Mouse (Mus musculus): ENCODE measurements around the gene Slc7a8. TPM values are rescaled to one million over a fixed set of nuclear protein-coding genes. Genes with fewer than 3 reads are reported as not detected.
A peak's percentile ranks its signal among the peaks of the same experiment; 100 is the strongest.

Slc7a8 gene
- polyA plus RNA-seq, 1 experiment from 2014 or later = 6.4 TPM

DNA sequence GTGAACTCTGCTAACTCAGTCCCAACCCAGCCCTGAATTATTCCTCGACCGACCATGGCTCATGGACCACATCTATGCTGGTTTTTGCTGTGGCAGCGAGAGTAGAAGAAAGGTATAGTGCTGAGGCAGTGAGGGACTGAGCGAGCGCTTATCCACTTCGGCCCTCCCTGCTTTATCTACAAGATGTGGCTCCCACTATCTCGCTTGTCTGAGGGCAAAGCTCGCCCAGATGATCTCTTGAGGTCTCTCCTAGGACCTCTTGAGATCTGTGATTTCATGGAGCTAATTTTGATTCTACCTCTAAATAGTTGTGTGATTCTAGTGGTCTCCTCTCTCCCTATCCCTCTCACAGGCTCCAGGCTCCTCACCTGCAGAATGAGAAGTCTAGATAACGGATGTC, 72.7 kb downstream of the Slc7a8 start:
- Histone ChIP-seq H3K4me1 (peaks cover 2% of the 10 kb centered on the region; the same call in 1 of the 2 replicates), H3K9ac (replicated peaks) (no peak overlapping the region), H3K27ac (replicated peaks) (no peak overlapping the region), H3K4me2 (replicated peaks) (no peak overlapping the region), H3K27me3 (no peaks in the 10 kb centered on the region), H3K9me3 (no peaks in the 10 kb centered on the region), H3K4me3 (no peak overlapping the region), H3K36me3 (no peaks in the 10 kb centered on the region)
- 84% methylated on average over 9 of the region's 9 CpGs for WGBS
- ATAC-seq (replicated peaks) = no peak

DNA sequence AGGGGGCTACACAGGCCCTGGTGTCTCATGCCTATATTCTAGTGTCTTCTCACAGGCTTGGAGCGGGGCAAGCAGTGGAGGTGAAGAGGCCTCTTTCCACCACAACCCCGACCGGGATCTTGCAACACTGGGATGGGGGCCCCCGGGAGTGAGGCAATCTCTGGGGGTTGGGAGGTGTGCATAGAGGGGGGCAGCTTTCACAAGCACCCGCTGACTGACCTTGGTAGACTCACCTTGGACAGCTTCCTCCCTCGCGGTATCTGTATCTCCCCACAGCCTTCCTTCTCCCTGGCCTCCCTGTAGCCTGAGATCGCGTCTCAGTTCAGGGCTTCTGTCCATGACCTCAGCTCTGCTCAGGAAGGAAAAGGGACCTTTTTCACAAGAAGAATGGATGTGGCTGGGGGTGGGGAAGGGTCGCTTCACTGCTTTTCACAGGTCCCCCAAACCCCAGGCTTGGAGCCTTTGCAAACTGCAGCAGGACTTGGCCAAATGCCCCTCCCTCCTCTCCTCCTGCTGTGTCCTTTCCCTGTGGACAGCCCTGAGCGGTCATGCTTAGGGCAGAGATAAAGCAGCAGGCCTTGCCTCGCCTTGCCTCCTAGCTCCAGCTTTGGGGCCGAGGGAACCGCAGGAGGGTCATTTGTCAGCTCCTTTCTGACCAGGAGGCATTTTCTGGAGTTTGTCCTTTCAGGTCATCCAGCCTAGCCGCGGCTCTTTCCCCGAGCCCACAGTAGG, 75.0 kb downstream of the Slc7a8 start:
- H3K4me2 ChIP-seq (replicated peaks) = no peak overlapping the region
- WGBS = 54% methylated on average over 17 of the region's 17 CpGs
- no peaks in the 10 kb centered on the region for H3K36me3 ChIP-seq
- no peaks in the 10 kb centered on the region for H3K4me1 ChIP-seq
- no peak for ATAC-seq (replicated peaks)
- H3K4me3 ChIP-seq = no peak overlapping the region
- no peak overlapping the region for H3K27ac ChIP-seq (replicated peaks)
- H3K9me3 ChIP-seq = no peaks in the 10 kb centered on the region
- no peaks in the 10 kb centered on the region for H3K27me3 ChIP-seq
- no peak overlapping the region for H3K9ac ChIP-seq (replicated peaks)

DNA sequence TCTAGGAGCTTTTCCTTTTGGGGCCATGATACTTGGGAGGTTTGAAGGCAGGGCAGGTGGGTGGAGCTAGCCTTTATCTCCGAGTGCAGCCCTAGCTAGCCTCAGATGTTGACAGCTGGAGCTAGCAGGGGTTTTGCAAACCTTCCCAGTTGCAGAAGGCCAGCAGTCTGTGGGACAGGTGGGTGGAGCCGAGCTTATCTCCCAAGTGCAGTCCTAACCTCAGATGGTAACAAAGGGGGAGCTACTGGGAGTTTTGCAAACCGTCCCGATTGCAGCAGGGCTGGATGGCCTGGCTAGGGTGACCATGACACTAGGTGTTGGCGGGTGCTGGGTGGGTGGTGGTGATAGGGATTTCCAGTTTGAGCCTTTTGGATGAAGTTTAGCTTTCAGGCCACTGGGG, 75.9 kb downstream of the Slc7a8 start:
- H3K4me2 ChIP-seq (replicated peaks) = no peak overlapping the region
- ATAC-seq (replicated peaks) = no peak
- WGBS = 59% methylated on average over 5 of the region's 5 CpGs

DNA sequence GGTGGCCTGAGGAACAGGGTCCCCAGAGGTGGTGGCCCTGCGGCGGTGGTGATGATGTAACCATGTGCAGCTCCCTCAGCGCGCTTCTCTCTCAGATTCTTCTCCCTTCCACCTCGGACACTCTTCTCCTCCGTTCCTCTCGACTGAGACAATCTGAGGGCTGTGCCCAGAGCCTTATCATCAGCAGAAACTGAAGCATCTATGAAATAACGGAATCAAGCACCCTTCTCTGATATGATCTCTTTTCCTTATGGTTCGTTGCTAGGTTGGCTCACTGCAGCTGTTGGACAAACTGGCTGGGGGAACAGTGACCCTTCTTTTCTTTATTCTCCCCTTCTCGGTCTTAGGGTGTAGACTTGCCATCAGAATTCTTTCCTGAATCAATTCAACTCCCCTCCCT, 78.5 kb downstream of the Slc7a8 start:
- 67% methylated on average over 10 of the region's 10 CpGs for WGBS
- Histone ChIP-seq H3K9ac (replicated peaks) (no peak overlapping the region), H3K4me2 (replicated peaks) (no peak overlapping the region), H3K4me1 (no peaks in the 10 kb centered on the region), H3K4me3 (no peak overlapping the region), H3K27me3 (no peaks in the 10 kb centered on the region), H3K9me3 (no peaks in the 10 kb centered on the region), H3K27ac (replicated peaks) (no peak overlapping the region), H3K36me3 (no peaks in the 10 kb centered on the region)
- no peak for ATAC-seq (replicated peaks)

More for the DNA sequence above, 75.9 kb downstream of the Slc7a8 start:
- Histone ChIP-seq H3K4me1 (no peaks in the 10 kb centered on the region), H3K9ac (replicated peaks) (no peak overlapping the region), H3K36me3 (no peaks in the 10 kb centered on the region), H3K4me3 (no peak overlapping the region), H3K27me3 (no peaks in the 10 kb centered on the region), H3K9me3 (no peaks in the 10 kb centered on the region), H3K27ac (replicated peaks) (no peak overlapping the region)

DNA sequence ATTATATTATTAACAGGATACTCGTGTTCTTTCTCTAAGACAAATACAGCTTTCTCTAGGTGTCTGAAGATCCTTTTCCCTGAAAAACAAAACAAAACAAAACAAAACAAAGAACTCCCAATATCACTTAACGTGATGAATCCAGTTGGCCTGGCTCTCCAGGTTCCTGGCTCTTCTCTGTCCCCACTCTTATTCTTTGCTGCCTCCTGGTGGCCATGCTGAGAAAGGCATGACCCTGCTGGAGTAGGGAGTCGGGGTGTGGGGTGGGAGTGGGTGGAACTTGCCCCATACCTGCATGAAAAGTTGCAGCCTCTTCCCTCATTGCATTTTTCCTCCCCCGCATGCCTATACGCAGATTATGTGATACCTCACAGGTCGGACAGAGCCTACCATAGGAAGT, 80.4 kb downstream of the Slc7a8 start:
- Histone ChIP-seq H3K27me3 (no peaks in the 10 kb centered on the region), H3K4me1 (no peaks in the 10 kb centered on the region), H3K36me3 (no peaks in the 10 kb centered on the region), H3K4me3 (no peak overlapping the region), H3K9me3 (no peaks in the 10 kb centered on the region), H3K4me2 (replicated peaks) (no peak overlapping the region), H3K9ac (replicated peaks) (no peak overlapping the region), H3K27ac (replicated peaks) (no peak overlapping the region)
- WGBS = 17% methylated on average over 6 of the region's 6 CpGs
- ATAC-seq (replicated peaks) = 0 out of 2 replicates have a peak, but pooled peaks have one; percentile 19

DNA sequence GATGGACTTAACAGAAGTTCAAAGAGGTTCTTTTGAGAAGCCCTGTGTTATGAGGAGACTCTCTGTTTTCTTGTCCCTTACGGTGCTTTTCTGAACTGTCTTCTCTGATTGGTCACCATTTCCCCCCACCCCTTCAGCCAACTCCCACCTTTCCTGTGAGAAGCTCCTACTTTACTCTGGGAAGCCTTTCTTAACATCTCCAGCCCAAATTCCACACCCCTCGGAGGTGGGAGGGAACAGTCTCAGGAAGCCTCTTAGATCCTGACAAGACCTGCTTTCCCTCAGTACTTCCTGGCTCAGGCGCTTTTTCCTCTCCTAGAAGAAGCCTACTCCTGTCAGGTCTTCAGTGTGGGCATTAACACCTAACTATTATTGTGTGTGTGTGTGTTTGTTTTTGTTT, 82.2 kb downstream of the Slc7a8 start:
- H3K27me3 ChIP-seq = no peaks in the 10 kb centered on the region
- no peak overlapping the region for H3K9ac ChIP-seq (replicated peaks)
- no peak for ATAC-seq (replicated peaks)
- H3K27ac ChIP-seq (replicated peaks) = no peak overlapping the region
- H3K36me3 ChIP-seq = no peaks in the 10 kb centered on the region
- 54% methylated on average over 3 of the region's 3 CpGs for WGBS
- no peak overlapping the region for H3K4me2 ChIP-seq (replicated peaks)
- H3K4me1 ChIP-seq = no peaks in the 10 kb centered on the region
- H3K9me3 ChIP-seq = no peaks in the 10 kb centered on the region
- no peak overlapping the region for H3K4me3 ChIP-seq

DNA sequence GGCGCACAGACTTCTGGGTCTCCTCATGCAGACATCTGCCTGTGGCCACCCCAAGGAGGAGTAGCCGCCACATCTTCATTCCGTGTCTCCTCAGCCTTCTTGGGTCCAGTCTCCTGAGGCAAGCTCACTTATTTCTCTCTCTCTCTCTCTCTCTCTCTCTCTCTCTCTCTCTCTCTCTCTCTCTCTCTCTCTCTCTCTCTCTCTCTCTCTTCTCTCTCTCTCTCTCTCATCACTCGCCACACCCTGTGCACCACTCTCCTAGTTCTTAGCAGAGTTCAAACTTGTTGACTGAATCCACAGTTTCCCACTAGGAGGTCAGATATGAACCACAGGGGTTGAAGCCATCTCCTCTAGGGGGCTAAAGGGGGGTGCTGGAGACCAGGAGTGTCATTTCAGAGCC, 83.0 kb downstream of the Slc7a8 start, which contains the start of gene Gm29776:
Gene Gm29776 (minus strand): TSS at position 101 of the 400 bp plus-strand sequence.
- 71% methylated on average over 4 of the region's 4 CpGs for WGBS
- Histone ChIP-seq H3K4me2 (replicated peaks) (no peak within 1 kb of the TSS), H3K27ac (replicated peaks) (no peak within 1 kb of the TSS), H3K27me3 (no peaks in the 10 kb centered on the region), H3K9ac (replicated peaks) (no peak within 1 kb of the TSS), H3K36me3 (0 out of 2 replicates have a peak, but pooled peaks cover 2% of the 10 kb centered on the region), H3K9me3 (no peaks in the 10 kb centered on the region), H3K4me1 (no peaks in the 10 kb centered on the region), H3K4me3 (no peak within 1 kb of the TSS)
- ATAC-seq (replicated peaks) = no peak

DNA sequence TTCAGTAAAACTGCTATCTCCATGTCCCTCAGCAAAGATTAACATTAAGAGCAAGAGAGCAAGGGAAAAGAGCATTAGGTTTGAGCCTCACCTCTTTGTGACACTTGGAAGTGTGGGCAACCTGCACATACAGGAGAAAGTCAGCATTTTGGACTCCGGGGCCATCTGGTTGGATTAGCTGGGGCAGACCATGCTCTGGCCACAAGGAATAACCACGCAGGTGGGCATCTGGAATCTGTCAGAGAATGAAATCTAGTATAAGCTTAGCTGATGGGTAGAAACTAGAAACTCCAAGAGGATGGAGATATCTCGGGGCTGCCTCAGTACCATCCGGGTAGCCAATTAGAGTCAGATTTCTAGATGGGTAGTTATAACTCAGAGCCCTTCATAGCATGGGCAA, 85.0 kb downstream of the Slc7a8 start:
- WGBS = 91% methylated on average over 4 of the region's 4 CpGs
- no peak for ATAC-seq (replicated peaks)
- 0 out of 2 replicates have a peak, but pooled peaks cover 13% of the 10 kb centered on the region for H3K36me3 ChIP-seq
- no peak overlapping the region for H3K9ac ChIP-seq (replicated peaks)
- no peak overlapping the region for H3K27ac ChIP-seq (replicated peaks)
- H3K27me3 ChIP-seq = no peaks in the 10 kb centered on the region
- H3K9me3 ChIP-seq = no peaks in the 10 kb centered on the region
- H3K4me3 ChIP-seq = no peak overlapping the region
- no peaks in the 10 kb centered on the region for H3K4me1 ChIP-seq
- H3K4me2 ChIP-seq (replicated peaks) = no peak overlapping the region

DNA sequence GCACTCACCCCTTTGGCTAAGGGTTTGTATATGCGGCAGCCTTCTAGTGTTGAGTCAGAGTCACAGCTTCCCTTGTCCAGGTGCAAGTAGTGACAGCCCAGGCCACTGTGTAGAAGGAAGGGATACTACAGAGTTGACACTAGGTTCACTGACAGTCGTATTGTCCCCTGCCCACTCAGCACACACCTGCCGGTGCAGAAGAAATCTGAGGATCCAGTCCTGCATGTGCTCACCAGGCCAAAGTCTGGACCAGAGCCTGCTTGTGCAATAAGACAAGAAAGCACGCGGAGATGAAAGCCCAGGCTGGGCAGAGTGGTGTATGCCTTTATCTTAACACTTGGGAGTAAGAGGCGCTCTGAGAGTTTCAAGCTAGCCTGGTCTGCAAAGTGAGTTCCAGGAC, 86.7 kb downstream of the Slc7a8 start:
- Histone ChIP-seq H3K4me2 (replicated peaks) (no peak overlapping the region), H3K36me3 (peaks cover 23% of the 10 kb centered on the region), H3K4me1 (no peaks in the 10 kb centered on the region), H3K27ac (replicated peaks) (no peak overlapping the region), H3K27me3 (no peaks in the 10 kb centered on the region), H3K9me3 (no peaks in the 10 kb centered on the region), H3K4me3 (no peak overlapping the region), H3K9ac (replicated peaks) (no peak overlapping the region)
- WGBS = 87% methylated on average over 6 of the region's 6 CpGs
- no peak for ATAC-seq (replicated peaks)

DNA sequence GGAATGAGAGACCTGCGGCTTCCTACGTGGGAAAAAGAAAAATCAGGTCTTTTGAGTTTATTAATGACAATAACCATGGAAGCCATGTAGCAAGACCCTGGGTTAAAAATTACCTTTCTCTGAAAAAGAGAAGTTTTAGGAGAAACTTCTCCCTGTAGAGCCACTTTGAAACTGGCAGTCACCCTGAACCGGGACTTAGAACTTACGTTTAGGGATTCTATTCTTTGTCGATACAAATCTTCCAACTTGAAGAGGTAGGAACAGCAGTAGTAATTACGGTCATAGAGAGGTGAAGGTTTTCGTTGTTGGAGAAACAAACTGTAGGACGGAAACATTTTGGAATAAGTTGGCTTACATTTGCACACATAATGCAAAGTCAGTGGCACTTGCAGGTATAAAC, 94.5 kb downstream of the Slc7a8 start:
- Histone ChIP-seq H3K36me3 (peaks cover 28% of the 10 kb centered on the region), H3K27me3 (no peaks in the 10 kb centered on the region), H3K4me2 (replicated peaks) (peak overlapping the region; percentile 67), H3K4me1 (peaks cover 37% of the 10 kb centered on the region), H3K27ac (replicated peaks) (peak overlapping the region; percentile 67), H3K4me3 (peak overlapping the region; percentile 83), H3K9me3 (no peaks in the 10 kb centered on the region), H3K9ac (replicated peaks) (peak overlapping the region; percentile 64)
- WGBS = 8% methylated on average over 8 of the region's 8 CpGs
- no peak for ATAC-seq (replicated peaks)

DNA sequence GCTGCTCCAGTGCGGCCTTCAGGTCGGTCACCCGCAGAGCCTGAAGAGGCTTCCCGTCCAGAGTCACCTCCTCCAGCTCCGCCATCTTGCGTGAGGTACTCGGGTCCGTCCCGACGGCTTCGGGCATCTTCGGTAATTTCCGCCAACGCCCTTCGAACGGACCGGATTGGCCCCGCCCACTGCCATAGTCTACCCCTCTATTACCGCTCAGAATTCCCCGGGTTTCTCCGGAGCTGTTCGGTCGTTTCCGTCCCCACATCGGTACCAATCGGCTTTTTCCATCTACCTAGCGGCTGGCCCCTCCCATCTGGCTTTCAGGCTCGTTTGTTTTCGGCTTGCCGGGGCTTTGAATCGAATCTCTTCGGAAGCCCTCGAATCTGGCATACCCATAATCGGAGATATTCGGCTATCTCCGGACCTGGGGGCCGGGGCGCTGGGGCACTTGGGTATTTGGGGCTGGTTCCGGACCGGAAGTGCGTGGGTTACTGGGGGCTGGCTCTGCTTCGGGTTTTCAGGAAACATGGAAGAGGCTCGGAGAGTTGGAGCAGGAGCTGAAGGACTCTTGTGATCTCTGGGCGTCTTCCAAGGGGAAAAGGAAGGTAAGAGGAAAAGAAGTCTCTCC, 95.1 kb downstream of the Slc7a8 start, which contains the start of gene Acin1:
Gene Acin1 (minus strand): TSS at position 410 of the 622 bp plus-strand sequence.
- Histone ChIP-seq H3K4me2 (replicated peaks) (peak within 1 kb of the TSS; percentile 80), H3K9ac (replicated peaks) (peak within 1 kb of the TSS; percentile 96), H3K4me1 (peaks cover 37% of the 10 kb centered on the region), H3K27me3 (no peaks in the 10 kb centered on the region), H3K4me3 (peak within 1 kb of the TSS; percentile 83), H3K27ac (replicated peaks) (peak within 1 kb of the TSS; percentile 94), H3K36me3 (peaks cover 34% of the 10 kb centered on the region), H3K9me3 (no peaks in the 10 kb centered on the region)
- ATAC-seq (replicated peaks) = peak; percentile 98
- WGBS = under 1% methylated on average over 44 of the region's 44 CpGs

DNA sequence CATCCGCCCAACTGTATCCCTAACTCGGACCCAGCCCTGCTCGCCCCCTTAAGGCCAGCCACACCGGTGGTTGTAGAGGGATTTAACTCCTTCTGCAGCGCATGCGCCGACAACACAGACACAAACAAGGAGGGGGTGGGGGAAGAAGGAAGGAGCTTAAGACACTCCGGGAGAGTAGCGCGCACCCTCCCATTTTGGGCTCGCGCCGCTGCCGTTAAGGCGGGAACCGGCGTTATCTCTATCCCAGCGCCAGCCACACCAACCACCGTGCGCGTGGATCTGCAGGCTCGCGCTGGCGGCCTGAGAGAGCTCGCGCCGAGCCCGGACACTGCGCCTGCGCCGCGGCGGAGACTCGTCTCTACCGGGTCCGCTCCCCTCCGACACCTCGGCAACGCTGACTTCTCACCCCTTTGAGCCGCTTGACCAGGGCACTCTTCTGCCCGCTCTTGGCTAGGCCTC, 95.7 kb downstream of the Slc7a8 start, which contains the start of gene 1700123O20Rik:
Gene 1700123O20Rik (plus strand): TSS at position 154 of the 459 bp plus-strand sequence.
- Histone ChIP-seq H3K27me3 (no peaks in the 10 kb centered on the region), H3K9me3 (no peaks in the 10 kb centered on the region), H3K27ac (replicated peaks) (peak within 1 kb of the TSS; percentile 94), H3K4me3 (peak within 1 kb of the TSS; percentile 83), H3K36me3 (peaks cover 36% of the 10 kb centered on the region), H3K9ac (replicated peaks) (peak within 1 kb of the TSS; percentile 96), H3K4me1 (peaks cover 37% of the 10 kb centered on the region), H3K4me2 (replicated peaks) (peak within 1 kb of the TSS; percentile 80)
- under 1% methylated on average over 41 of the region's 41 CpGs for WGBS
- ATAC-seq (replicated peaks) = peak; percentile 75

Data from forebrain, embryonic 15.5 days (tissue).